Mouse (Mus musculus): ENCODE measurements around the gene Ddit4. TPM values are rescaled to one million over a fixed set of nuclear protein-coding genes. Genes with fewer than 3 reads are reported as not detected.

The Ddit4 gene
- polyA plus RNA-seq, 1 experiment from 2014 or later: 2.5 TPM

DNA sequence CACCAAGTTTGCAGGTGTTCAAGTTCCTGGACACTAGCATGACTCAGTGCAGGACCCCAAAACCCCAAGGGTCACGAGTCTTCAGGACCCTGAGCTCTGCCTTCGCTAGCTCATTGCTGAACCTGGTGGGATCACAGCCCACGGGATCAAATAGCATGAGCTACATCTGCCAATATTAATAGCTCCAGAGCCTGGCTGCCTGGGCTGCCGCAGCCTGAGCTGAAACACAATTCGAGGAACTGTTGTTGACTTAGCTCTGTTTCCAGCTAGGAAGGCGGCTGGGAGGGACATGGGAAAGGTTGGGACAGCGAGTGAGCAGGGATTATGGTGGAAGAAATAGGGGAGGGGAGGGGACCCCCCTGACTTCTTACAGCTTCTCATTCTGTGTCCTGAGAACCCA, 48.5 kb downstream of the Ddit4 start:
- Histone ChIP-seq H3K9me3 (ENCODE audit: control insufficient read depth, low read depth, low read length) (no peaks in the 10 kb centered on the region), H3K36me3 (ENCODE audit: control insufficient read depth, insufficient read depth, low read length) (no peaks in the 10 kb centered on the region), H3K4me3 (ENCODE audit: low read depth, low read length) (no peak overlapping the region), H3K27me3 (ENCODE audit: control insufficient read depth, insufficient read depth, low read length) (no peaks in the 10 kb centered on the region), H3K4me1 (ENCODE audit: control insufficient read depth, insufficient read depth, low read length) (peaks cover 43% of the 10 kb centered on the region), H3K9ac (replicated peaks; ENCODE audit: low read depth, low read length) (no peak overlapping the region), H3K27ac (ENCODE audit: low read length) (peak overlapping the region; percentile 72; the same call in 1 of the 2 replicates), H3K4me2 (replicated peaks; ENCODE audit: low read depth, low read length) (no peak overlapping the region)
- no peak for ATAC-seq (ENCODE audit: insufficient number of reproducible peaks, insufficient read depth, low FRiP score, low read depth)
- WGBS: 33% methylated on average over 7 of the region's 7 CpGs

DNA sequence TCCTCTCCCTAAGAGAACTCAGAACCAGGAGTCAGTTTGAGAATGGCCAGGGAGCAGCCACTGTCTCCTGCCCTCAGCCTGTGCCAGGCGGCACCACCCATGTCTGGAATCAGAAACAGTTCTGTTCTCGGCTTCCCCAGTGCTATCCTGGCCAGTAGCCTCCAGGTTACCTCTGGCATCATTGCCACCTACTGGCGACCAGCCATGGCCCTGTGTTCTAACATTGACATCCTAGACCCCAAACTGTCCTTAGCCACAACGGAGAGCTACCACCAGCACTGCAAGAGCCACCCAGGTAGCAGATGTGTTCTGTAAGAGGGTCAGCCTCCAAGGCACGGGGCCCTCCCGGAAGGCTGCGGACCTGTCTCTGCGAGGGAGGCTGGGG, 49.0 kb downstream of the Ddit4 start:
- Histone ChIP-seq H3K36me3 (ENCODE audit: control insufficient read depth, insufficient read depth, low read length) (0 out of 2 replicates have a peak, but pooled peaks cover 2% of the 10 kb centered on the region), H3K9me3 (ENCODE audit: control insufficient read depth, low read depth, low read length) (no peaks in the 10 kb centered on the region), H3K4me2 (replicated peaks; ENCODE audit: low read depth, low read length) (no peak overlapping the region), H3K27me3 (ENCODE audit: control insufficient read depth, insufficient read depth, low read length) (no peaks in the 10 kb centered on the region), H3K4me1 (ENCODE audit: control insufficient read depth, insufficient read depth, low read length) (peaks cover 38% of the 10 kb centered on the region), H3K4me3 (ENCODE audit: low read depth, low read length) (no peak overlapping the region), H3K9ac (replicated peaks; ENCODE audit: low read depth, low read length) (no peak overlapping the region), H3K27ac (ENCODE audit: low read length) (peak overlapping the region; percentile 72; the same call in 1 of the 2 replicates)
- ATAC-seq (ENCODE audit: insufficient number of reproducible peaks, insufficient read depth, low FRiP score, low read depth): no peak
- 29% methylated on average over 8 of the region's 8 CpGs for WGBS

DNA sequence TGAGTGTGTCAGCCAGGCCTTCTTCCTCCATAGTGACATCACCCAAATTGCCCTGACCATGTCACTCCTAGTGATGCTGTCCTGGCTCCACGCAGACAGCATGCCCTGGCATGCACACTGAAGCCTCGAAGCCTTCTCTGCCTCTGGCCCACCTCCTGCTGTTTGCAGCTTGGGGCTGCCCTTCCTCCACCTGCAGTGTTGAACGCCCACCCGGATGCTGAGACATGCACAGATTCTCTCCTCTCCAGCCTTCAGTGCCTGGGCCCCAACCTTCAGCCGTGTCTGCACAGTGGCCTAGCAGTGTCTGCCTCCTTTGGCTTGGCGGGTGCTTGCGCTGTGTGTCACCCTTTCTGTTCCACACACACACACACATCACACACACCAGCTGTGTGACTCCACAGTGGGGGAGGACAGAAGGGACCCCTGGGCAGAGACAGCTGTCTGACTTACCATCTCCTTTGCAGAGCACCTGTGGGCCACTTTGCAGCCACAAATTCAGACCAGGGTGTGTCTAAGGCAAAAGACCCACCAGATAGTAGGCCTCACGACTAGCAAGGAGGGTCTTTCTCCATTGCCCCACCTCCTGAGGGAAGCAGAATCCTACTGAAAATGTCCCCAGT, 49.5 kb downstream of the Ddit4 start:
- H3K4me3 ChIP-seq (ENCODE audit: low read depth, low read length): no peak overlapping the region
- no peaks in the 10 kb centered on the region for H3K9me3 ChIP-seq (ENCODE audit: control insufficient read depth, low read depth, low read length)
- 66% methylated on average over 8 of the region's 8 CpGs for WGBS
- no peak overlapping the region; the same call in 1 of the 2 replicates for H3K9ac ChIP-seq (replicated peaks; ENCODE audit: low read depth, low read length)
- no peaks in the 10 kb centered on the region for H3K27me3 ChIP-seq (ENCODE audit: control insufficient read depth, insufficient read depth, low read length)
- peak overlapping the region; percentile 72; the same call in 1 of the 2 replicates for H3K27ac ChIP-seq (ENCODE audit: low read length)
- peaks cover 32% of the 10 kb centered on the region for H3K4me1 ChIP-seq (ENCODE audit: control insufficient read depth, insufficient read depth, low read length)
- no peak for ATAC-seq (ENCODE audit: insufficient number of reproducible peaks, insufficient read depth, low FRiP score, low read depth)
- no peak overlapping the region for H3K4me2 ChIP-seq (replicated peaks; ENCODE audit: low read depth, low read length)
- 0 out of 2 replicates have a peak, but pooled peaks cover 5% of the 10 kb centered on the region for H3K36me3 ChIP-seq (ENCODE audit: control insufficient read depth, insufficient read depth, low read length)

DNA sequence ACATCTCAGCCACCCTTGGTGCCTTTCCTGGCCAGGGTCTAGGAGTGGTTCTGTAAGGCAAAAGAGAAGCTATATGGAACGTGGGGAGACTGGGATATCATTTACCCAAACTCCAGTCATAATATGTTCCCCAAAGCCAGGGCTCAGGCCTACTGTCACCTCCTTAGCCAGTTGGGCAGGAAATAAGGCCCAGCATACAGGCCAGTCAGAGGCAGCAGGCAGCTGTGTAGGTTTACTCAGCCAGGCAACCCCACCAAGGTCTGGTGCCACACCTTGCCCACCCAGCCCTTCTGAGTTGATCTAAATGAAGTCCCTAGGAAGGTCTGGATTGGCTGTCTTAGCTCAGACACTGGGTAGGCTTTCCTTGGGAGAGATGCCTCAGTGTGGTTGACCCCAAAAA, 50.2 kb downstream of the Ddit4 start:
- Histone ChIP-seq H3K4me3 (ENCODE audit: low read depth, low read length) (no peak overlapping the region), H3K27me3 (ENCODE audit: control insufficient read depth, insufficient read depth, low read length) (no peaks in the 10 kb centered on the region), H3K9me3 (ENCODE audit: control insufficient read depth, low read depth, low read length) (no peaks in the 10 kb centered on the region), H3K4me2 (replicated peaks; ENCODE audit: low read depth, low read length) (no peak overlapping the region), H3K9ac (replicated peaks; ENCODE audit: low read depth, low read length) (no peak overlapping the region), H3K4me1 (ENCODE audit: control insufficient read depth, insufficient read depth, low read length) (peaks cover 31% of the 10 kb centered on the region), H3K36me3 (ENCODE audit: control insufficient read depth, insufficient read depth, low read length) (peaks cover 10% of the 10 kb centered on the region), H3K27ac (ENCODE audit: low read length) (no peak overlapping the region)
- ATAC-seq (ENCODE audit: insufficient number of reproducible peaks, insufficient read depth, low FRiP score, low read depth): no peak
- 77% methylated on average over 1 of the region's 1 CpGs for WGBS

DNA sequence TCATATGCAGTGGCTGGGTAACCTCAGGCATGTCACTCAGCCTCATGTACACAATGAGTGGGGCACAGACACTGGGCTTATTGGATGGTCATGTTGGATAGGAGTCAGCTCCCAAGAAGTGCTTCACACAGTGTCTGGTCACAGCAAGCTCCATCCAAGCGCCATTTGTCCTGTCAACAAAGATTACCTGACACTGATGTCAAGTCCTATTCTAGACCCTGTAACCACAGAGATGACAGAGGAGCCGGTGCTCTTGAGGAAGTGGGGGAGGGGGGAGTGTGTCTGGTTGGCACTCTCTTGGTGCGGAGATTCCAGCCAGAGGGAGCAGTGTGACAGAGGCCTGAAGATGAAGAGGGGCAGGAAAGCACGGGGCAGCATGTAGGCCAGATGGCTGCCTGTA, 50.7 kb downstream of the Ddit4 start:
- Histone ChIP-seq H3K4me2 (replicated peaks; ENCODE audit: low read depth, low read length) (no peak overlapping the region), H3K27me3 (ENCODE audit: control insufficient read depth, insufficient read depth, low read length) (no peaks in the 10 kb centered on the region), H3K4me3 (ENCODE audit: low read depth, low read length) (no peak overlapping the region), H3K27ac (ENCODE audit: low read length) (no peak overlapping the region; the same call in 1 of the 2 replicates), H3K36me3 (ENCODE audit: control insufficient read depth, insufficient read depth, low read length) (peaks cover 15% of the 10 kb centered on the region), H3K4me1 (ENCODE audit: control insufficient read depth, insufficient read depth, low read length) (peaks cover 31% of the 10 kb centered on the region), H3K9ac (replicated peaks; ENCODE audit: low read depth, low read length) (no peak overlapping the region), H3K9me3 (ENCODE audit: control insufficient read depth, low read depth, low read length) (no peaks in the 10 kb centered on the region)
- WGBS: 41% methylated on average over 4 of the region's 4 CpGs
- no peak for ATAC-seq (ENCODE audit: insufficient number of reproducible peaks, insufficient read depth, low FRiP score, low read depth)

DNA sequence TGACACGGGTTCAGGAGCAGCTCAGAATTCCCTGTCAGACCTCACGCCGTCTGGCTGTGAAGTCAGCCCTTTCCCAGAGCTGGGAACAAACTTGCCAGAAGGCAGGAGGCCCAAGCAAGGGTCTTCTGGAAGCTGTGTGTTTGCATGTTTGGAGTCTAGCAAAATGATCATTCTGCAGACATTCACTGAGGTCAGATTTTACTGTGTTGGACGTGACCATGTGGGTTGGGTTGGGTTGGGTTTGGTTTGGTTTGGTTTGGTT, 51.5 kb downstream of the Ddit4 start:
- Histone ChIP-seq H3K4me2 (replicated peaks; ENCODE audit: low read depth, low read length) (0 out of 2 replicates have a peak overlapping the region, but pooled peaks have one; percentile 22), H3K4me1 (ENCODE audit: control insufficient read depth, insufficient read depth, low read length) (peaks cover 31% of the 10 kb centered on the region), H3K9ac (replicated peaks; ENCODE audit: low read depth, low read length) (no peak overlapping the region), H3K4me3 (ENCODE audit: low read depth, low read length) (no peak overlapping the region), H3K27ac (ENCODE audit: low read length) (peak overlapping the region; percentile 90), H3K27me3 (ENCODE audit: control insufficient read depth, insufficient read depth, low read length) (no peaks in the 10 kb centered on the region), H3K36me3 (ENCODE audit: control insufficient read depth, insufficient read depth, low read length) (peaks cover 24% of the 10 kb centered on the region), H3K9me3 (ENCODE audit: control insufficient read depth, low read depth, low read length) (no peaks in the 10 kb centered on the region)
- 26% methylated on average over 4 of the region's 4 CpGs for WGBS
- no peak for ATAC-seq (ENCODE audit: insufficient number of reproducible peaks, insufficient read depth, low FRiP score, low read depth)

Other genes with a start within 250 kb of the Ddit4 start
- 73.6 and 74.5 TPM in 2 replicates for gene Micu1, start 249.4 kb downstream of the Ddit4 start, polyA plus RNA-seq (2014; fragmentation: Nextera tagmentation; extraction: Ambion mirVana)
- gene Dnajb12, start 72.3 kb downstream of the Ddit4 start, polyA plus RNA-seq (2014; fragmentation: Nextera tagmentation; extraction: Ambion mirVana): 26.5 and 29.8 TPM in 2 replicates
- gene Ascc1, start 51.0 kb upstream of the Ddit4 start, polyA plus RNA-seq (2014; fragmentation: Nextera tagmentation; extraction: Ambion mirVana): 44.0 and 46.6 TPM in 2 replicates
- gene Anapc16, start 51.3 kb upstream of the Ddit4 start, polyA plus RNA-seq (2014; fragmentation: Nextera tagmentation; extraction: Ambion mirVana): 116 and 118 TPM in 2 replicates
- 3.8 and 5.7 TPM in 2 replicates for gene Spock2, start 154.4 kb upstream of the Ddit4 start, polyA plus RNA-seq (2014; fragmentation: Nextera tagmentation; extraction: Ambion mirVana)